Mouse (Mus musculus): ENCODE measurements around the gene Polr3h. TPM values are rescaled to one million over a fixed set of nuclear protein-coding genes. Genes with fewer than 3 reads are reported as not detected.
"Not testable (repeated sequence)": the region's sequence is repeated elsewhere in the genome, so short reads cannot be mapped to it uniquely, and the experiment has no call there.

The Polr3h gene
- total RNA-seq, 1 experiment: 83.7 TPM

DNA sequence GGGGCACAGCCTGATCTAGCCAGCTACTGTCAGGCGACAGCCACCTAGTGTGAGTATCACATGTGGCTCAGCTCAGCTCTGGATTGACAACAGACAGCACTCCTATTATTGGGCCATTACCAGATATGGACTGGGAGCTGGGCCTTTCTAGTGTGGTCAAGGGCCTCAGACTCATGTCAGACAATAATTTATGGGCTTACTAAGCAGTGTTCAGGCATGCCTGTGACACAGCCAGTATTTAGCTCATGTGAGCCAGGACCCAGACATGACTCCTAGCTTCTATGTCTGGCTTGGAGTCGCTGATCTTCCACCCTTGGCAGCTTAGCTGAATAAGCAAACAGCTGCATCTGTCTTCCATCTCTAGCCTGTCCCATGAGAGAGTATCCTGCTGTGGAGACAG lies 13.5 kb downstream of the Polr3h start:
- DNase-seq (ENCODE audit: low read depth, low spot score): no peak
- H3K36me3 ChIP-seq (ENCODE audit: control insufficient read depth, insufficient read depth, low read length, poor library complexity, severe bottlenecking): peaks cover 73% of the 10 kb centered on the region
- peaks cover 0 to 4% of the 10 kb centered on the region in 2 experiments; a peak in 1 of 4 replicates for H3K4me1 ChIP-seq (ENCODE audit: control insufficient read depth in 2 of 2, insufficient read depth in 2 of 2, low read length in 2 of 2, poor library complexity in 1 of 2)
- no peak overlapping the region for H3K27ac ChIP-seq (ENCODE audit: insufficient read depth, low read depth, low read length, poor library complexity, severe bottlenecking)
- in situ Hi-C loops (cut with MboI; ENCODE audit: low sequenced_read_pairs in 2 of 2, unreplicated experiment in 2 of 2): no loop called here
- no peak overlapping the region for H3K4me3 ChIP-seq (ENCODE audit: insufficient read depth in 1 of 2, low read depth in 1 of 2, low read length in 2 of 2, poor library complexity in 1 of 2, severe bottlenecking in 1 of 2)
- TF ChIP-seq ZC3H11A (IDR thresholded peaks at IDR 0.05; ENCODE audit: borderline replicate concordance, low read depth, low read length) (no peak), HCFC1 (IDR thresholded peaks at IDR 0.05; ENCODE audit: borderline replicate concordance, insufficient read depth, low read length) (no peak), ZNF384 (IDR thresholded peaks at IDR 0.05; ENCODE audit: low read depth, low read length) (no peak), MAFK (IDR thresholded peaks at IDR 0.05; ENCODE audit: insufficient read depth, low read depth, low read length) (no peak), CHD2 (IDR thresholded peaks at IDR 0.05; ENCODE audit: low read depth, low read length) (no peak)
- H3K9ac ChIP-seq (ENCODE audit: insufficient read depth, low read depth, low read length, poor library complexity, severe bottlenecking): no peak overlapping the region
- H3K9me3 ChIP-seq (ENCODE audit: control insufficient read depth, insufficient read depth, low read depth, low read length): no peaks in the 10 kb centered on the region; the same call in 1 of the 2 replicates

DNA sequence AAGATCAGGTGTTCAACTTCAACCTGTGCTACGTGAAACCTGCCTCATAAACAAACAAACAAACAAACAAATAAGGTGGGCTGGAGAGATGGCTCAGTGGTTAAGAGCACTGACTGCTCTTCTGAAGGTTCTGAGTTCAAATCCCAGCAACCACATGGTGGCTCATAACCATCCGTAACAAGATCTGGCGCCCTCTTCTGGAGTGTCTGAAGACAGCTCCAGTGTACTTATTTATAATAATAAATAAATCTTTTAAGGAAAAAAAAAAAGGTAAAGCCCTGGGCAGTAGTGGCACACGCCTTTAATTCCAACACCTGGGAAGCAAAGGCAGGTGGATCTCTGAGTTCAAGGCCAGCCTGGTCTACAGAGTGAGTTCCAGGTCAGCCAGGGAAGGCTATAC lies 17.3 kb downstream of the Polr3h start:
- H3K27ac ChIP-seq (ENCODE audit: insufficient read depth, low read depth, low read length, poor library complexity, severe bottlenecking); DNase-seq (ENCODE audit: low read depth, low spot score); H3K4me3 ChIP-seq (ENCODE audit: insufficient read depth in 1 of 2, low read depth in 1 of 2, low read length in 2 of 2, poor library complexity in 1 of 2, severe bottlenecking in 1 of 2); in situ Hi-C loops (cut with MboI; ENCODE audit: low sequenced_read_pairs in 2 of 2, unreplicated experiment in 2 of 2); H3K9ac ChIP-seq (ENCODE audit: insufficient read depth, low read depth, low read length, poor library complexity, severe bottlenecking); H3K9me3 ChIP-seq (ENCODE audit: control insufficient read depth, insufficient read depth, low read depth, low read length); H3K4me1 ChIP-seq (ENCODE audit: control insufficient read depth in 2 of 2, insufficient read depth in 2 of 2, low read length in 2 of 2, poor library complexity in 1 of 2): not testable (repeated sequence)
- H3K36me3 ChIP-seq (ENCODE audit: control insufficient read depth, insufficient read depth, low read length, poor library complexity, severe bottlenecking): peaks cover 60% of the 10 kb centered on the region

DNA sequence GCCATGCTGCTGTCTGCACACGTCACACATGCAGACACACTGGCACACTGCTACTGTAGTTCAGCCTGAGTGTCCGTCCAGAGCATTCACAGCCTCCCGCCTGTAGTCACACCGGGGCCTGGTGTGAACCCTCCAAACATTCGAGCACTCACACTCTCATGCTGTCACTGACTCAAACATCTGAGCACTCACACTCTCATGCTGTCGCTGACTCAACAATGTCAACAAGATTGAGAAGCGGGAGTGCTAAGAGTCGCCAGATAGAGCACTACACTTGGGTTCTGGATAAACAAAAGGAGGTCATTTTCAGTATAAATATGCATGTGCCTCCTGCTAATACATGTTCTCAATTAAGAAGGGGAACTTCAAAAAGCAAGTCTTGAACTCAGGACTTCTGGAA lies 18.1 kb downstream of the Polr3h start:
- peaks cover 56% of the 10 kb centered on the region for H3K36me3 ChIP-seq (ENCODE audit: control insufficient read depth, insufficient read depth, low read length, poor library complexity, severe bottlenecking)
- TF ChIP-seq ZC3H11A (IDR thresholded peaks at IDR 0.05; ENCODE audit: borderline replicate concordance, low read depth, low read length) (no peak), CHD2 (IDR thresholded peaks at IDR 0.05; ENCODE audit: low read depth, low read length) (no peak), ZNF384 (IDR thresholded peaks at IDR 0.05; ENCODE audit: low read depth, low read length) (no peak), MAFK (IDR thresholded peaks at IDR 0.05; ENCODE audit: insufficient read depth, low read depth, low read length) (no peak), HCFC1 (IDR thresholded peaks at IDR 0.05; ENCODE audit: borderline replicate concordance, insufficient read depth, low read length) (no peak)
- H3K4me1 ChIP-seq (ENCODE audit: control insufficient read depth in 2 of 2, insufficient read depth in 2 of 2, low read length in 2 of 2, poor library complexity in 1 of 2): peaks cover 0 to 4% of the 10 kb centered on the region in 2 experiments; a peak in 1 of 4 replicates
- no peak overlapping the region for H3K4me3 ChIP-seq (ENCODE audit: insufficient read depth in 1 of 2, low read depth in 1 of 2, low read length in 2 of 2, poor library complexity in 1 of 2, severe bottlenecking in 1 of 2)
- H3K27ac ChIP-seq (ENCODE audit: insufficient read depth, low read depth, low read length, poor library complexity, severe bottlenecking): no peak overlapping the region
- H3K9me3 ChIP-seq (ENCODE audit: control insufficient read depth, insufficient read depth, low read depth, low read length): no peaks in the 10 kb centered on the region; the same call in 1 of the 2 replicates
- H3K9ac ChIP-seq (ENCODE audit: insufficient read depth, low read depth, low read length, poor library complexity, severe bottlenecking): no peak overlapping the region
- in situ Hi-C loops (cut with MboI; ENCODE audit: low sequenced_read_pairs in 2 of 2, unreplicated experiment in 2 of 2): no loop called here
- DNase-seq (ENCODE audit: low read depth, low spot score): no peak

DNA sequence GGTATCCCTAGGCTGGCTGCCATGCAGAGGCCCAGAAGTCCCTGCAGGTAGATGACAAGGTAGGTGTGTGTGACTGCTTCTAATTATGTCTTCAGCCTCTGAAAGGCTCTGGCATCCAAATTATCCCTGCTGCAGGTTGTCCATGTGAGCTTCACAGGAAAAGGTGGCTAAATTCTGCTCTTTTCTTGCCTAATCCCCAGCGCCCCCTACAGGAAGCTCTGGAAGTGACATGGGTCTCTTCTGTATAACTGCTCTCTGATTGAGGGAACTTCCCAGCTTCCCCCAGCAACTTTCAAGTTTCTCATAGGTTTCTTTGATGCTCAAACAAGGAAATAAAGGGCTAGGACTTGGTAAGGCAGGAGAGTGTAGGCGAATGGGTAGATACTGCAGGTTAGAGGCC lies 21.1 kb downstream of the Polr3h start:
- H3K9me3 ChIP-seq (ENCODE audit: control insufficient read depth, insufficient read depth, low read depth, low read length): no peaks in the 10 kb centered on the region; the same call in 1 of the 2 replicates
- no peak for TF ChIP-seq ZC3H11A (IDR thresholded peaks at IDR 0.05; ENCODE audit: borderline replicate concordance, low read depth, low read length)
- TF ChIP-seq CHD2 (IDR thresholded peaks at IDR 0.05; ENCODE audit: low read depth, low read length): no peak
- no peak for TF ChIP-seq MAFK (IDR thresholded peaks at IDR 0.05; ENCODE audit: insufficient read depth, low read depth, low read length)
- TF ChIP-seq ZNF384 (IDR thresholded peaks at IDR 0.05; ENCODE audit: low read depth, low read length): no peak
- in situ Hi-C loops (cut with MboI; ENCODE audit: low sequenced_read_pairs in 2 of 2, unreplicated experiment in 2 of 2): no loop called here
- H3K4me1 ChIP-seq (ENCODE audit: control insufficient read depth in 2 of 2, insufficient read depth in 2 of 2, low read length in 2 of 2, poor library complexity in 1 of 2): no peaks in the 10 kb centered on the region
- peaks cover 47% of the 10 kb centered on the region for H3K36me3 ChIP-seq (ENCODE audit: control insufficient read depth, insufficient read depth, low read length, poor library complexity, severe bottlenecking)
- H3K9ac ChIP-seq (ENCODE audit: insufficient read depth, low read depth, low read length, poor library complexity, severe bottlenecking): no peak overlapping the region
- H3K4me3 ChIP-seq (ENCODE audit: insufficient read depth in 1 of 2, low read depth in 1 of 2, low read length in 2 of 2, poor library complexity in 1 of 2, severe bottlenecking in 1 of 2): no peak overlapping the region
- DNase-seq (ENCODE audit: low read depth, low spot score): peak; percentile 71
- H3K27ac ChIP-seq (ENCODE audit: insufficient read depth, low read depth, low read length, poor library complexity, severe bottlenecking): no peak overlapping the region

DNA sequence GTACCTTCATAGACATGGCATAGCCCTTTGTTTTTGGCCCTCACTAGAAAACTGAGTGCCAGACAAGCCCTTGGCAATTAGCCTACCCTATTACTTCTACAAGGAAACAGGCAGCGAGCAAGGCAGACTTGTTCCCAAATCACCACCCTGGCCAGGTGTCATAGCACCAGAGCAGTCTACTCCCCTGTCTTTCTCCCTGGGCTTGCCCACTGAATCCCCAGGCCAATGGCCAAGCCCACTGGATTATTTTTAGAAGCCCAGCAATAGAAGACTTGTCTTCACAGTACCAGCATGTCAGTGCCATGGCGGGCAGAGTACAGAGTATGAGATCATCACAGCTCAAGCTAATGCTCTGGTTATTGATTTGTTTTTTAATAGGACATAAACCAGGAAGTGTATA lies 27.3 kb downstream of the Polr3h start:
- H3K4me3 ChIP-seq (ENCODE audit: insufficient read depth in 1 of 2, low read depth in 1 of 2, low read length in 2 of 2, poor library complexity in 1 of 2, severe bottlenecking in 1 of 2): no peak overlapping the region
- no peak overlapping the region for H3K27ac ChIP-seq (ENCODE audit: insufficient read depth, low read depth, low read length, poor library complexity, severe bottlenecking)
- peaks cover 0 to 2% of the 10 kb centered on the region in 2 experiments; a peak in 1 of 4 replicates for H3K4me1 ChIP-seq (ENCODE audit: control insufficient read depth in 2 of 2, insufficient read depth in 2 of 2, low read length in 2 of 2, poor library complexity in 1 of 2)
- no peak overlapping the region for H3K9ac ChIP-seq (ENCODE audit: insufficient read depth, low read depth, low read length, poor library complexity, severe bottlenecking)
- TF ChIP-seq HCFC1 (IDR thresholded peaks at IDR 0.05; ENCODE audit: borderline replicate concordance, insufficient read depth, low read length): no peak
- TF ChIP-seq ZC3H11A (IDR thresholded peaks at IDR 0.05; ENCODE audit: borderline replicate concordance, low read depth, low read length): no peak
- no peak for TF ChIP-seq CHD2 (IDR thresholded peaks at IDR 0.05; ENCODE audit: low read depth, low read length)
- peaks cover 49% of the 10 kb centered on the region for H3K36me3 ChIP-seq (ENCODE audit: control insufficient read depth, insufficient read depth, low read length, poor library complexity, severe bottlenecking)
- no peaks in the 10 kb centered on the region for H3K9me3 ChIP-seq (ENCODE audit: control insufficient read depth, insufficient read depth, low read depth, low read length)
- no peak for DNase-seq (ENCODE audit: low read depth, low spot score)
- in situ Hi-C loops (cut with MboI; ENCODE audit: low sequenced_read_pairs in 2 of 2, unreplicated experiment in 2 of 2): no loop called here

Measured in ES-E14 (cell line).